Mouse (Mus musculus) embryonic facial prominence, embryonic 14.5 days (tissue): ENCODE data around the gene Bhlha9. TPM values are rescaled to one million over a fixed set of nuclear protein-coding genes. Genes with fewer than 3 reads are reported as not detected.
A peak's percentile ranks its signal among the peaks of the same experiment; 100 is the strongest.

Experiments
- ATAC-seq: fragments of 200-750 bp; cut with Nextera tagmentation; 2 replicates; pipeline ENCODE4 v1.8.0; 2017; ENCODE audit warnings: low read depth, moderate number of reproducible peaks, moderate TSS enrichment
- DNase-seq: peaks from one replicate; pipeline ENCODE4 v3.0.0-alpha.2; 2015; ENCODE audit warnings: low spot score
- H3K27ac ChIP-seq: fragments of 300-500 bp; sonication (generic); replicated peaks from 2 replicates; pipeline ENCODE4 v1.5.1; 2014; ENCODE audit warnings: low read depth, mild to moderate bottlenecking, low read length, moderate library complexity
- H3K27me3 ChIP-seq: fragments of 300-500 bp; sonication (generic); replicated peaks from 2 replicates; pipeline ENCODE4 v1.6.1; 2014; ENCODE audit warnings: low read length; ENCODE audit not compliant: control insufficient read depth, insufficient read depth
- H3K36me3 ChIP-seq: fragments of 300-500 bp; sonication (generic); 2 replicates; pipeline ENCODE4 v1.6.1; 2014; ENCODE audit warnings: low read length, mixed read lengths; ENCODE audit not compliant: control insufficient read depth, insufficient read depth
- H3K4me1 ChIP-seq: fragments of 300-500 bp; sonication (generic); 2 replicates; pipeline ENCODE4 v1.6.1; 2014; ENCODE audit warnings: antibody characterized with exemption, low read length; ENCODE audit not compliant: control insufficient read depth, insufficient read depth
- H3K4me2 ChIP-seq: fragments of 300-500 bp; sonication (generic); 2 replicates; pipeline ENCODE4 v1.6.1; 2014; ENCODE audit warnings: low read depth, mild to moderate bottlenecking, low read length, moderate library complexity, mixed read lengths
- H3K4me3 ChIP-seq: fragments of 300-500 bp; sonication (generic); 2 replicates; pipeline ENCODE4 v1.5.1; 2014; ENCODE audit warnings: low read depth, mild to moderate bottlenecking, low read length
- H3K9ac ChIP-seq: fragments of 300-500 bp; sonication (generic); 2 replicates; pipeline ENCODE4 v1.6.1; 2014; ENCODE audit warnings: low read depth, mild to moderate bottlenecking, low read length, moderate library complexity, mixed read lengths
- H3K9me3 ChIP-seq: fragments of 300-500 bp; sonication (generic); 2 replicates; pipeline ENCODE4 v1.6.1; 2016; ENCODE audit warnings: low read length; ENCODE audit not compliant: control insufficient read depth
- WGBS: fragments of 180-500 bp; shearing (Covaris S2); extraction: QIAGEN DNeasy Blood & Tissue Kit; methylation state at CpG from one replicate; pipeline ENCODE4 v1.1.7; 2014; 5-methylcytosine and 5-hydroxymethylcytosine counted together
- polyA plus RNA-seq: library from polyadenylated mRNA; unstranded; fragments of >200 nt; fragmentation: Nextera tagmentation; extraction: Ambion mirVana; gene quantifications from 2 replicates; pipeline ENCODE4 v1.2.1, GENCODE M21; 2014

The Bhlha9 gene
- polyA plus RNA-seq, 1 experiment from 2014 or later = 0.14 TPM

- WGBS = 69% methylated on average over 17 of the region's 17 CpGs
- Histone ChIP-seq H3K27me3 (no peaks in the 10 kb centered on the region), H3K4me2 (no peak overlapping the region), H3K36me3 (no peaks in the 10 kb centered on the region), H3K4me1 (0 out of 2 replicates have a peak, but pooled peaks cover under 1% of the 10 kb centered on the region), H3K9me3 (no peaks in the 10 kb centered on the region), H3K4me3 (no peak overlapping the region), H3K27ac (no peak overlapping the region), H3K9ac (no peak overlapping the region)
- ATAC-seq (0 out of 2 replicates have a peak, but pooled peaks have one; percentile 30), DNase-seq (peak; percentile 45)
These were observed 32.8 kb upstream of the Bhlha9 start for GRCm38 (mm10) chr11:76639269-76639985.

- no peak for ATAC-seq
- Histone ChIP-seq H3K4me2 (no peak overlapping the region), H3K27ac (no peak overlapping the region), H3K9me3 (no peaks in the 10 kb centered on the region), H3K4me1 (peaks cover 6% of the 10 kb centered on the region; the same call in 1 of the 2 replicates), H3K36me3 (no peaks in the 10 kb centered on the region), H3K9ac (no peak overlapping the region), H3K27me3 (no peaks in the 10 kb centered on the region), H3K4me3 (no peak overlapping the region)
- WGBS = 74% methylated on average over 4 of the region's 4 CpGs
- DNase-seq = no peak
These were observed 32.0 kb upstream of the Bhlha9 start for GRCm38 (mm10) chr11:76640231-76640630.

- 39% methylated on average over 6 of the region's 6 CpGs for WGBS
- Histone ChIP-seq H3K9me3 (no peaks in the 10 kb centered on the region), H3K4me3 (no peak overlapping the region), H3K9ac (no peak overlapping the region), H3K4me2 (no peak overlapping the region), H3K4me1 (peaks cover 18% of the 10 kb centered on the region), H3K27me3 (no peaks in the 10 kb centered on the region), H3K36me3 (no peaks in the 10 kb centered on the region), H3K27ac (no peak overlapping the region)
- DNase-seq (peak; percentile 36), ATAC-seq (no peak)
These were observed 28.0 kb upstream of the Bhlha9 start for GRCm38 (mm10) chr11:76644257-76644656.

GRCm38 (mm10) chr11:76645036-76645435 lies 27.2 kb upstream of the Bhlha9 start:
- peak; percentile 49 for DNase-seq
- H3K9me3 ChIP-seq = no peaks in the 10 kb centered on the region
- no peaks in the 10 kb centered on the region for H3K36me3 ChIP-seq
- H3K4me2 ChIP-seq = peak overlapping the region; percentile 16; the same call in 1 of the 2 replicates
- H3K4me1 ChIP-seq = peaks cover 18% of the 10 kb centered on the region
- WGBS = 47% methylated on average over 9 of the region's 9 CpGs
- ATAC-seq = no peak
- no peaks in the 10 kb centered on the region for H3K27me3 ChIP-seq
- no peak overlapping the region for H3K27ac ChIP-seq
- H3K4me3 ChIP-seq = no peak overlapping the region
- H3K9ac ChIP-seq = no peak overlapping the region

- peak overlapping the region; percentile 31 for H3K4me3 ChIP-seq
- WGBS = 0% methylated on average over 19 of the region's 19 CpGs
- H3K27ac ChIP-seq = no peak overlapping the region
- ATAC-seq (peak; percentile 70), DNase-seq (peak; percentile 90)
- no peaks in the 10 kb centered on the region for H3K36me3 ChIP-seq
- H3K4me1 ChIP-seq = peaks cover 18% of the 10 kb centered on the region
- peak overlapping the region; percentile 54 for H3K4me2 ChIP-seq
- H3K27me3 ChIP-seq = no peaks in the 10 kb centered on the region
- 0 out of 2 replicates have a peak overlapping the region, but pooled peaks have one; percentile 25 for H3K9ac ChIP-seq
- no peaks in the 10 kb centered on the region for H3K9me3 ChIP-seq
These were observed 26.3 kb upstream of the Bhlha9 start for GRCm38 (mm10) chr11:76645955-76646354.

GRCm38 (mm10) chr11:76647062-76647461 lies 25.2 kb upstream of the Bhlha9 start:
- Histone ChIP-seq H3K27me3 (no peaks in the 10 kb centered on the region), H3K9ac (no peak overlapping the region), H3K4me2 (peak overlapping the region; percentile 34), H3K4me3 (peak overlapping the region; percentile 1; the same call in 1 of the 2 replicates), H3K27ac (no peak overlapping the region), H3K36me3 (no peaks in the 10 kb centered on the region), H3K9me3 (no peaks in the 10 kb centered on the region), H3K4me1 (peaks cover 18% of the 10 kb centered on the region)
- peak; percentile 16 for ATAC-seq
- 6% methylated on average over 7 of the region's 7 CpGs for WGBS
- peak; percentile 64 for DNase-seq

- peak overlapping the region; percentile 34 for H3K4me2 ChIP-seq
- peak; percentile 56 for ATAC-seq
- DNase-seq = peak; percentile 68
- no peaks in the 10 kb centered on the region for H3K27me3 ChIP-seq
- no peak overlapping the region for H3K27ac ChIP-seq
- peaks cover 18% of the 10 kb centered on the region for H3K4me1 ChIP-seq
- no peaks in the 10 kb centered on the region for H3K36me3 ChIP-seq
- no peak overlapping the region for H3K9ac ChIP-seq
- no peaks in the 10 kb centered on the region for H3K9me3 ChIP-seq
- WGBS = 13% methylated on average over 9 of the region's 9 CpGs
- H3K4me3 ChIP-seq = peak overlapping the region; percentile 1; the same call in 1 of the 2 replicates
These were observed 24.8 kb upstream of the Bhlha9 start for GRCm38 (mm10) chr11:76647500-76647899.

GRCm38 (mm10) chr11:76650862-76651560 lies 21.3 kb upstream of the Bhlha9 start:
- no peak overlapping the region for H3K4me2 ChIP-seq
- H3K4me3 ChIP-seq = no peak overlapping the region
- 55% methylated on average over 10 of the region's 14 CpGs for WGBS
- no peaks in the 10 kb centered on the region for H3K36me3 ChIP-seq
- H3K9ac ChIP-seq = no peak overlapping the region
- ATAC-seq (no peak), DNase-seq (no peak)
- H3K9me3 ChIP-seq = no peaks in the 10 kb centered on the region
- H3K4me1 ChIP-seq = peaks cover 8% of the 10 kb centered on the region; the same call in 1 of the 2 replicates
- H3K27me3 ChIP-seq = no peaks in the 10 kb centered on the region
- H3K27ac ChIP-seq = no peak overlapping the region
